Mouse (Mus musculus) neural tube, embryonic 14.5 days (tissue): ENCODE data around the gene Slc5a11. TPM values are rescaled to one million over a fixed set of nuclear protein-coding genes. Genes with fewer than 3 reads are reported as not detected.

Experiments
- ATAC-seq: fragments of 200-750 bp; cut with Nextera tagmentation; 2 replicates; pipeline ENCODE4 v1.8.0; 2017; ENCODE audit warnings: low read depth, mild to moderate bottlenecking, moderate TSS enrichment, moderate library complexity
- H3K27ac ChIP-seq: fragments of 300-500 bp; sonication (generic); 2 replicates; pipeline ENCODE4 v1.5.1; 2014; ENCODE audit warnings: low read depth, mild to moderate bottlenecking, control low read depth, low read length, moderate library complexity, mixed read lengths
- H3K27me3 ChIP-seq: fragments of 300-500 bp; sonication (generic); 2 replicates; pipeline ENCODE4 v1.6.1; 2014; ENCODE audit warnings: low read length; ENCODE audit not compliant: control insufficient read depth, insufficient read depth
- H3K36me3 ChIP-seq: fragments of 300-500 bp; sonication (generic); 2 replicates; pipeline ENCODE4 v1.6.1; 2014; ENCODE audit warnings: low read length, mixed read lengths; ENCODE audit not compliant: control insufficient read depth, insufficient read depth
- H3K4me1 ChIP-seq: fragments of 300-500 bp; sonication (generic); 2 replicates; pipeline ENCODE4 v1.6.1; 2014; ENCODE audit warnings: low read length; ENCODE audit not compliant: control insufficient read depth, insufficient read depth
- H3K4me2 ChIP-seq: fragments of 300-500 bp; sonication (generic); 2 replicates; pipeline ENCODE4 v1.6.1; 2014; ENCODE audit warnings: mild to moderate bottlenecking, low read depth, low read length, control low read depth
- H3K4me3 ChIP-seq: fragments of 300-500 bp; sonication (generic); 2 replicates; pipeline ENCODE4 v1.5.1; 2014; ENCODE audit warnings: low read depth, low read length, control low read depth, mixed read lengths
- H3K9ac ChIP-seq: fragments of 300-500 bp; sonication (generic); replicated peaks from 2 replicates; pipeline ENCODE4 v1.6.1; 2014; ENCODE audit warnings: low read depth, mild to moderate bottlenecking, control low read depth, low read length, mixed read lengths
- H3K9me3 ChIP-seq: fragments of 300-500 bp; sonication (generic); 2 replicates; pipeline ENCODE4 v1.6.1; 2016; ENCODE audit warnings: low read length; ENCODE audit not compliant: control insufficient read depth
- WGBS: fragments of 180-500 bp; shearing (Covaris S2); extraction: QIAGEN DNeasy Blood & Tissue Kit; methylation state at CpG from one replicate; pipeline ENCODE4 v1.1.7; 2014; 5-methylcytosine and 5-hydroxymethylcytosine counted together
- polyA plus RNA-seq: library from polyadenylated mRNA; unstranded; fragments of >200 nt; fragmentation: Nextera tagmentation; extraction: Ambion mirVana; gene quantifications from 2 replicates; pipeline ENCODE4 v1.2.1, GENCODE M21; 2014

Gene Slc5a11
- polyA plus RNA-seq, 1 experiment from 2014 or later, result 0.23 TPM

- ATAC-seq, result no peak
- Histone ChIP-seq H3K4me2 (no peak overlapping the region), H3K9ac (no peak overlapping the region), H3K4me3 (no peak overlapping the region), H3K9me3 (no peaks in the 10 kb centered on the region), H3K27me3 (no peaks in the 10 kb centered on the region), H3K36me3 (0 out of 2 replicates have a peak, but pooled peaks cover 10% of the 10 kb centered on the region), H3K4me1 (no peaks in the 10 kb centered on the region), H3K27ac (no peak overlapping the region)
- WGBS, result 82% methylated on average over 4 of the region's 4 CpGs
Observed at GRCm38 (mm10) chr7:123283826-123284225, 69.2 kb downstream of the Slc5a11 start.

- H3K27me3 ChIP-seq, result no peaks in the 10 kb centered on the region
- no peaks in the 10 kb centered on the region for H3K9me3 ChIP-seq
- no peaks in the 10 kb centered on the region for H3K4me1 ChIP-seq
- no peak overlapping the region for H3K4me2 ChIP-seq
- no peak for ATAC-seq
- over 99% methylated on average over 5 of the region's 5 CpGs for WGBS
- H3K36me3 ChIP-seq, result peaks cover 6% of the 10 kb centered on the region; the same call in 1 of the 2 replicates
- no peak overlapping the region for H3K27ac ChIP-seq
- no peak overlapping the region for H3K4me3 ChIP-seq
- no peak overlapping the region for H3K9ac ChIP-seq
Observed at GRCm38 (mm10) chr7:123285896-123286295, 71.3 kb downstream of the Slc5a11 start.

- H3K4me3 ChIP-seq, result no peak overlapping the region
- H3K4me1 ChIP-seq, result no peaks in the 10 kb centered on the region
- ATAC-seq, result no peak
- H3K27ac ChIP-seq, result no peak overlapping the region
- no peak overlapping the region for H3K4me2 ChIP-seq
- H3K9ac ChIP-seq, result no peak overlapping the region
- peaks cover 6% of the 10 kb centered on the region; the same call in 1 of the 2 replicates for H3K36me3 ChIP-seq
- no peaks in the 10 kb centered on the region for H3K9me3 ChIP-seq
- 93% methylated on average over 3 of the region's 3 CpGs for WGBS
- no peaks in the 10 kb centered on the region for H3K27me3 ChIP-seq
Observed at GRCm38 (mm10) chr7:123287903-123288302, 73.3 kb downstream of the Slc5a11 start.

GRCm38 (mm10) chr7:123289176-123289575, 74.6 kb downstream of the Slc5a11 start:
- Histone ChIP-seq H3K27me3 (no peaks in the 10 kb centered on the region), H3K36me3 (peaks cover 10% of the 10 kb centered on the region; the same call in 1 of the 2 replicates), H3K4me1 (no peaks in the 10 kb centered on the region), H3K4me2 (no peak overlapping the region), H3K9me3 (no peaks in the 10 kb centered on the region), H3K9ac (no peak overlapping the region), H3K27ac (no peak overlapping the region), H3K4me3 (no peak overlapping the region)
- no peak for ATAC-seq
- 73% methylated on average over 4 of the region's 4 CpGs for WGBS

GRCm38 (mm10) chr7:123291942-123292341, 77.4 kb downstream of the Slc5a11 start:
- no peak overlapping the region for H3K9ac ChIP-seq
- no peaks in the 10 kb centered on the region for H3K4me1 ChIP-seq
- no peak for ATAC-seq
- H3K27me3 ChIP-seq, result no peaks in the 10 kb centered on the region
- H3K27ac ChIP-seq, result no peak overlapping the region
- H3K4me2 ChIP-seq, result no peak overlapping the region
- no peaks in the 10 kb centered on the region for H3K9me3 ChIP-seq
- peaks cover 20% of the 10 kb centered on the region; the same call in 1 of the 2 replicates for H3K36me3 ChIP-seq
- 90% methylated on average over 8 of the region's 8 CpGs for WGBS
- no peak overlapping the region for H3K4me3 ChIP-seq

GRCm38 (mm10) chr7:123293898-123294297, 79.3 kb downstream of the Slc5a11 start:
- Histone ChIP-seq H3K27ac (no peak overlapping the region), H3K9me3 (no peaks in the 10 kb centered on the region), H3K9ac (no peak overlapping the region), H3K4me1 (no peaks in the 10 kb centered on the region), H3K27me3 (no peaks in the 10 kb centered on the region), H3K4me2 (no peak overlapping the region), H3K36me3 (peaks cover 20% of the 10 kb centered on the region; the same call in 1 of the 2 replicates), H3K4me3 (no peak overlapping the region)
- 94% methylated on average over 7 of the region's 7 CpGs for WGBS
- ATAC-seq, result no peak

- peaks cover 26% of the 10 kb centered on the region for H3K36me3 ChIP-seq
- no peaks in the 10 kb centered on the region for H3K4me1 ChIP-seq
- H3K4me2 ChIP-seq, result no peak overlapping the region
- H3K27ac ChIP-seq, result no peak overlapping the region
- H3K9ac ChIP-seq, result no peak overlapping the region
- ATAC-seq, result no peak
- no peak overlapping the region for H3K4me3 ChIP-seq
- H3K9me3 ChIP-seq, result no peaks in the 10 kb centered on the region
- 81% methylated on average over 7 of the region's 7 CpGs for WGBS
- no peaks in the 10 kb centered on the region for H3K27me3 ChIP-seq
Observed at GRCm38 (mm10) chr7:123295423-123295822, 80.8 kb downstream of the Slc5a11 start.

GRCm38 (mm10) chr7:123296097-123296496, 81.5 kb downstream of the Slc5a11 start:
- no peak overlapping the region for H3K27ac ChIP-seq
- no peaks in the 10 kb centered on the region for H3K4me1 ChIP-seq
- 66% methylated on average over 6 of the region's 6 CpGs for WGBS
- no peak overlapping the region for H3K4me2 ChIP-seq
- H3K27me3 ChIP-seq, result no peaks in the 10 kb centered on the region
- ATAC-seq, result no peak
- H3K36me3 ChIP-seq, result peaks cover 26% of the 10 kb centered on the region
- H3K4me3 ChIP-seq, result no peak overlapping the region
- no peaks in the 10 kb centered on the region for H3K9me3 ChIP-seq
- no peak overlapping the region for H3K9ac ChIP-seq

- no peak for ATAC-seq
- Histone ChIP-seq H3K4me3 (no peak overlapping the region), H3K36me3 (peaks cover 26% of the 10 kb centered on the region), H3K27ac (no peak overlapping the region), H3K4me1 (no peaks in the 10 kb centered on the region), H3K4me2 (no peak overlapping the region), H3K27me3 (no peaks in the 10 kb centered on the region), H3K9ac (no peak overlapping the region), H3K9me3 (no peaks in the 10 kb centered on the region)
- 76% methylated on average over 3 of the region's 3 CpGs for WGBS
Observed at GRCm38 (mm10) chr7:123298225-123298624, 83.6 kb downstream of the Slc5a11 start.
